Mouse (Mus musculus): ENCODE results near the gene Sorcs2. TPM values are rescaled to one million over a fixed set of nuclear protein-coding genes. Genes with fewer than 3 reads are reported as not detected.

Sorcs2 gene
- polyA plus RNA-seq, 1 experiment = not detected

DNA sequence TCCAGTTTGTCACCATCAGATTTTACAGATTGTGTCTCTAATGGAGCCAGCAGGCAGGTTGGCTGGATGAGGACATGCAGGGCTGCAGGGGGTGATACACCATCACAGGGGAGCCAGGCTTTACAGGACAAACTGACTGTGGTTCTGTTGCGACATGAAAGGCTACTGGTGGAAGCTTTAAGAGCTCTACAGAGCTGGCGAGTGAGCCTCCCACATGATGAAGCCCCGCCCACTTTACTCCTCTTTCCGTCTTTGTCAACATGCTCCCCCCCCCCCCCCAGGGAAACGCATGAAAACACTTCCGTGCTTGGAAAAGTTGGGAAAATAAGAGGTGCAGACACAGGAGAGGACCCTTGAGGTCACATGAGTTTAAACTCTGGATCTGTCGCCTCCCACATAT lies 219.7 kb downstream of the Sorcs2 start:
- Histone ChIP-seq H3K27ac (ENCODE audit: insufficient read depth, low read depth, low read length) (no peak overlapping the region), H3K4me3 (ENCODE audit: insufficient read depth, low read depth, low read length) (no peak overlapping the region), H3K4me1 (ENCODE audit: control insufficient read depth, insufficient read depth, low read length) (peaks cover 3% of the 10 kb centered on the region; the same call in 1 of the 2 replicates)
- WGBS = 66% methylated on average over 7 of the region's 7 CpGs
- no peak for TF ChIP-seq CTCF (IDR thresholded peaks at IDR 0.05; ENCODE audit: insufficient read depth, low read depth, low read length)
- TF ChIP-seq POLR2A (IDR thresholded peaks at IDR 0.05; ENCODE audit: insufficient read depth, low read depth, low read length) = no peak

- WGBS = 98% methylated on average over 4 of the region's 4 CpGs
- TF ChIP-seq CTCF (IDR thresholded peaks at IDR 0.05; ENCODE audit: insufficient read depth, low read depth, low read length) (no peak), POLR2A (IDR thresholded peaks at IDR 0.05; ENCODE audit: insufficient read depth, low read depth, low read length) (no peak)
- no peak overlapping the region for H3K4me3 ChIP-seq (ENCODE audit: insufficient read depth, low read depth, low read length)
- no peak overlapping the region for H3K27ac ChIP-seq (ENCODE audit: insufficient read depth, low read depth, low read length)
- H3K4me1 ChIP-seq (ENCODE audit: control insufficient read depth, insufficient read depth, low read length) = peaks cover 6% of the 10 kb centered on the region; the same call in 1 of the 2 replicates
These were observed 221.1 kb downstream of the Sorcs2 start for GRCm38 (mm10) chr5:36176873-36177272.

DNA sequence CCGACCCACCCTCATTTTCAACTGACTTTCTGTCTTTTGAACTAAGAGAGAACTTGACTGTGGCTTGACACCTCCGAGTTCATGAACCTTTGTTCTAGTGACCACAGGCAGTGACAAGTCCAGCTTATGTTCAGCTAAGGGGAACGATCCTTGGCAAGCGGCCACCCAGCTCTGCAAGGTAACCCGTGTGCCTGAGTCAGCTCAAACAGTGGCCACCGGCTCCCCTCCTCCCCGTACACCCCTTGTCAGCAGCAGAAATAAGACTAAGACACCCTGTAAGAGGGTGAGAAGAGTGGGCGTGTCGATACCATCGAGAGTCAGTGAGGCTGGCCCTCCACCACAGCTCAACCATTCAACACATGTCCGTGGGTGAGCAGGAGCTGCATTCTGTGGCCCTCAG lies 221.5 kb downstream of the Sorcs2 start:
- TF ChIP-seq POLR2A (IDR thresholded peaks at IDR 0.05; ENCODE audit: insufficient read depth, low read depth, low read length) (no peak), CTCF (IDR thresholded peaks at IDR 0.05; ENCODE audit: insufficient read depth, low read depth, low read length) (no peak)
- H3K4me1 ChIP-seq (ENCODE audit: control insufficient read depth, insufficient read depth, low read length) = peaks cover 8% of the 10 kb centered on the region; the same call in 1 of the 2 replicates
- H3K27ac ChIP-seq (ENCODE audit: insufficient read depth, low read depth, low read length) = no peak overlapping the region
- H3K4me3 ChIP-seq (ENCODE audit: insufficient read depth, low read depth, low read length) = no peak overlapping the region
- 83% methylated on average over 11 of the region's 11 CpGs for WGBS

GRCm38 (mm10) chr5:36174569-36175115 lies 223.3 kb downstream of the Sorcs2 start:
- Histone ChIP-seq H3K27ac (ENCODE audit: insufficient read depth, low read depth, low read length) (no peak overlapping the region), H3K4me3 (ENCODE audit: insufficient read depth, low read depth, low read length) (no peak overlapping the region), H3K4me1 (ENCODE audit: control insufficient read depth, insufficient read depth, low read length) (peaks cover 19% of the 10 kb centered on the region)
- TF ChIP-seq CTCF (IDR thresholded peaks at IDR 0.05; ENCODE audit: insufficient read depth, low read depth, low read length) (no peak), POLR2A (IDR thresholded peaks at IDR 0.05; ENCODE audit: insufficient read depth, low read depth, low read length) (no peak)
- WGBS = 66% methylated on average over 9 of the region's 9 CpGs

DNA sequence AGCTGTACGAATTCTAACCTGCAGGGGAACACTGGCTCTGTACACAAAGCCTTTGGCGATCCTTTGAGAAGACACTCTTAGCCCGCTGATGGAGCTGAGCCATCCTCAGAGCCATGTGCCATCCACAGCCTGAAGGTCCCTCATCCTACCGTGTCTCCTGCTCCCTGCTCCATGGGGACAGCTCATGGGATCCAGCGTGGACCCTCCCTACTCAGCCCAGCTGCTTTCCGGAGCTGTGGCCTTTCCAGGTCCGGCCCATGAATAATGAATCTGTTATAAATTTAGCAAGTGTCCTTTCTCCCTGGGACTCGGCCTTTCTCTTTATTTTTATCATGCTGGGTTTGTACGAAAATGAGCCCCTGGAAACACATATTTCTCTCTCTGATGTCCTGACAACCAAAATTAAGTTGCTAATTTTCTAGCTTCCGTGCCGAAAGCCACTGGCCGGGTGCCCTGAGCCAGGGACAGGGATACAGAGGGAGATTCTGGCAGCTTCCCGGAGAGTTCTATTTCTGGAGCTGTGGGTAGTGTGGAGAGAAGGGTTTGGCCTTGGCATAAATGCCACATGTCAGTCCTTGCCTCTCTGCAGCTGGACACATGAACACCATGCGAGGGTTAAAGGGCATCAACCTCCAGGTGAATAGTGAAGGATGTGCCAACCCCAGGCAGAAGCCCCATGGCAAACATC lies 228.8 kb downstream of the Sorcs2 start:
- no peak for TF ChIP-seq POLR2A (IDR thresholded peaks at IDR 0.05; ENCODE audit: insufficient read depth, low read depth, low read length)
- no peak for TF ChIP-seq CTCF (IDR thresholded peaks at IDR 0.05; ENCODE audit: insufficient read depth, low read depth, low read length)
- H3K27ac ChIP-seq (ENCODE audit: insufficient read depth, low read depth, low read length) = peak overlapping the region; percentile 52
- 42% methylated on average over 14 of the region's 14 CpGs for WGBS

DNA sequence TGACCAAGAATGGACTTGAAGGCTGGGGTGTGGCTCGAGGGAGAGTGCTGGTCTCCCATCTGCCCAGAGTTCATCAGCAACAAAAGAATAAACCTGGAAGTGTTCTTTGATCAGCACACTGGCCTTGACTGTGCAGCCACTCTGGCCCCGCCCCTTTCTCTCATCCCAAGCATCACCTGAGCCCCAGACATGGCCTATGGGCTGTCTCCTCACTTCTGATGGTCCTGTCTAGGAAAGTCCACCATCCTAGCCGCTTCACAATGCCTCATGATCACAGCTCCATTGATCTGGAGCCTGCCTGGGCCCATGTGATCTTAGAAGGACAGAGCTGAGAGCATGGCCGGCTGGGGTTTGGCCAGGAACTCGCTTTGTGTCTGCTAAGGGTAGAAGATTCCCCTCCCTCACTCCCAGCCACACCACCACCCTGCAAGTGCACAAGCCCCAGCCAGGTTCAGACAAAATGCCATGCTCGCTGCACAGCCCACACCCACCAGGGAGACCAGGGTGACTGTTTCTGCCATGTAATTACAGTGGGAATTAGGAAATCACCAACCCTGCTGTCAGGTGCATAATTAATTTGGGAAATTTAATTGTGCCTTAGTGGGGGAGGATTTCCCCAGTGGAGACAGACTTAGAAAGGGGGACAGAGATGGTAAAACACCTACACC lies 231.5 kb downstream of the Sorcs2 start:
- TF ChIP-seq POLR2A (IDR thresholded peaks at IDR 0.05; ENCODE audit: insufficient read depth, low read depth, low read length) = no peak
- Histone ChIP-seq H3K4me3 (ENCODE audit: insufficient read depth, low read depth, low read length) (no peak overlapping the region), H3K27ac (ENCODE audit: insufficient read depth, low read depth, low read length) (no peak overlapping the region), H3K4me1 (ENCODE audit: control insufficient read depth, insufficient read depth, low read length) (peaks cover 43% of the 10 kb centered on the region)
- WGBS = 64% methylated on average over 6 of the region's 6 CpGs

More for the DNA sequence above, 228.8 kb downstream of the Sorcs2 start:
- Histone ChIP-seq H3K4me1 (ENCODE audit: control insufficient read depth, insufficient read depth, low read length) (peaks cover 47% of the 10 kb centered on the region), H3K4me3 (ENCODE audit: insufficient read depth, low read depth, low read length) (no peak overlapping the region)

- Histone ChIP-seq H3K4me1 (ENCODE audit: control insufficient read depth, insufficient read depth, low read length) (peaks cover 37% of the 10 kb centered on the region), H3K27ac (ENCODE audit: insufficient read depth, low read depth, low read length) (no peak overlapping the region), H3K4me3 (ENCODE audit: insufficient read depth, low read depth, low read length) (no peak overlapping the region)
- WGBS = 81% methylated on average over 21 of the region's 21 CpGs
- no peak for TF ChIP-seq POLR2A (IDR thresholded peaks at IDR 0.05; ENCODE audit: insufficient read depth, low read depth, low read length)
- TF ChIP-seq CTCF (IDR thresholded peaks at IDR 0.05; ENCODE audit: insufficient read depth, low read depth, low read length) = no peak
These were observed 232.3 kb downstream of the Sorcs2 start for GRCm38 (mm10) chr5:36165424-36166302.

DNA sequence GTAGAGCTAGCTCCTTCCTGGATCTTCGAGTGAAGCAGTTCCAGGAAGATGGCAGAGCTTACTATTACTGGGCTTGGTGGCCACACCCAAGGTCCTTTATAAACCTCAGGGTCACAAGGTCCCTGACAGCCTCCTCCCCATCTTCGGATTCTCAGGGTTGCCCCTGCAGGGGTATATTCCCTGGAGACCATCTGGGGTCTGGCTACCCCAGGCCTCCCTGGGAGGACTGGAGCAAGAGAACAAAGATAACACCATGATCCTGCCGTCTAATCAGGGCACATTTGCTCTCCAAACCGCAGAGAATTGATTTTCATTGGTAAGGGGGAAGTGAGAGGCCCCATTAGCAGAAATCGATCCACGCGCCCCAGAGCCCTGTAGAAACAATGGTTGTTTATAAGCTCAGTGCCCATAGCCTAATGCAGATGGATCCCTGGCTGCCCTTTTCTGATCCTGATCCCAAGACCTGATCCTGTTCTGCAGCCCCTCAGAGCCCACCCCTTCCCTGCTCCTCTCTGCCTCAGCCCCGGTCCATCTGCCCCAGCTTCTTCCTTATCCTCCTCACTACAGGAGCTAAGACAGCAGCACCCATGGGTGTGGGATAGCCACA lies 243.0 kb downstream of the Sorcs2 start:
- no peak overlapping the region for H3K27ac ChIP-seq (ENCODE audit: insufficient read depth, low read depth, low read length)
- peaks cover 8% of the 10 kb centered on the region; the same call in 1 of the 2 replicates for H3K4me1 ChIP-seq (ENCODE audit: control insufficient read depth, insufficient read depth, low read length)
- H3K4me3 ChIP-seq (ENCODE audit: insufficient read depth, low read depth, low read length) = no peak overlapping the region
- no peak for TF ChIP-seq POLR2A (IDR thresholded peaks at IDR 0.05; ENCODE audit: insufficient read depth, low read depth, low read length)
- TF ChIP-seq CTCF (IDR thresholded peaks at IDR 0.05; ENCODE audit: insufficient read depth, low read depth, low read length) = no peak
- 74% methylated on average over 8 of the region's 8 CpGs for WGBS

Measured in olfactory bulb, adult 2 months (tissue).